8 mouse cellular contexts compared by ENCODE assay signal in the genomic region with DNA sequence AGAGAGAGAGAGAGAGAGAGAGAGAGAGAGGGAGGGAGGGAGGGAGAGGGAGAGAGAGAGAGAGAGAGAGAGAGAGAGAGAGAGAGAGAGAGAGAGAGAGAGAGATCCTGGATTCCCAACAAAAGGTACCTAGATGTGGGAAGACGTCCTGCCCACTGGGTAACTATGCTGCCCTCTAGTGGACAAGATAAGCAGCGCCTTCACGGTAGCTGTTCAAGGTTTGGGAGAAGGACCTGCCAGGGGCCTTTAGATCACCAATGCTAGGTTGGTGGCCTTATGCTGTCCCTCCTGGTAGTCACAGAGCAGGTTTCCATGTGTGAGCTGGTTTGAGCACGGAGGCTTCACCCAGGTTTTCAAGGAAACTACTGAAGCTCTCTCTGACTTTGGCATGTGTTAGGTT. TPM values are rescaled to one million over a fixed set of nuclear protein-coding genes. Genes with fewer than 3 reads are reported as not detected.
DNase-seq lines count a peak whose midpoint lies in the region; ATAC-seq and TF ChIP-seq lines count a peak whose summit lies in the region.
"Had no signal": no experiment of that assay in that cellular context is flagged by ENCODE, and none has a peak within 500 bp of the region (broad histone marks: within the 10 kb centered on the region; RNA-seq: fewer than 3 reads in every experiment).

No protein-coding gene starts in this region.

- H3K9me3 ChIP-seq in midbrain, embryonic 14.5 days (ENCODE audit: control insufficient read depth, low read length) = no peaks in the 10 kb centered on the region
- H3K9me3 ChIP-seq in midbrain, embryonic 13.5 days = no peaks in the 10 kb centered on the region
- no peaks in the 10 kb centered on the region for H3K9me3 ChIP-seq in kidney, postnatal 0 days (replicated peaks; ENCODE audit: low read length)
- H3K9me3 ChIP-seq in liver, embryonic 14.5 days (ENCODE audit: control insufficient read depth, low read length) = no peaks in the 10 kb centered on the region
- H3K9me3 ChIP-seq: heart, embryonic 15.5 days had no signal

- H3K4me2 ChIP-seq in midbrain, embryonic 14.5 days (ENCODE audit: low read length) = no peak overlapping the region
- no peak overlapping the region for H3K4me2 ChIP-seq in midbrain, embryonic 13.5 days (replicated peaks)
- H3K4me2 ChIP-seq in kidney, postnatal 0 days (ENCODE audit: low read length) = no peak overlapping the region
- H3K4me2 ChIP-seq in liver, embryonic 14.5 days (ENCODE audit: low read depth) = no peak overlapping the region
- H3K4me2 ChIP-seq: heart, embryonic 15.5 days had no signal

- H3K27ac ChIP-seq in midbrain, embryonic 14.5 days (replicated peaks; ENCODE audit: low read depth, low read length) = no peak overlapping the region
- no peak overlapping the region for H3K27ac ChIP-seq in midbrain, embryonic 13.5 days
- no peak overlapping the region for H3K27ac ChIP-seq in kidney, postnatal 0 days
- no peak overlapping the region for H3K27ac ChIP-seq in liver, embryonic 14.5 days
- H3K27ac ChIP-seq: heart, embryonic 15.5 days had no signal

- H3K4me1 ChIP-seq in midbrain, embryonic 14.5 days (ENCODE audit: control insufficient read depth, insufficient read depth, low read length) = 0 out of 2 replicates have a peak, but pooled peaks cover 9% of the 10 kb centered on the region
- H3K4me1 ChIP-seq in midbrain, embryonic 13.5 days (replicated peaks) = peaks cover 16% of the 10 kb centered on the region
- H3K4me1 ChIP-seq in kidney, postnatal 0 days (replicated peaks; ENCODE audit: insufficient read depth, low read length) = no peaks in the 10 kb centered on the region
- H3K4me1 ChIP-seq in liver, embryonic 14.5 days (replicated peaks; ENCODE audit: control insufficient read depth in 2 of 2, insufficient read depth in 2 of 2, low read length in 1 of 2) = no peaks in the 10 kb centered on the region

- peak; percentile 85 for TF ChIP-seq CTCF in kidney, postnatal 0 days (IDR thresholded peaks at IDR 0.05; ENCODE audit: low read depth)
- TF ChIP-seq CTCF in liver, embryonic 14.5 days (IDR thresholded peaks at IDR 0.05; ENCODE audit: low read depth) = peak; percentile 89

- no peak overlapping the region for H3K4me3 ChIP-seq in midbrain, embryonic 14.5 days (replicated peaks; ENCODE audit: low read depth, low read length)
- no peak overlapping the region for H3K4me3 ChIP-seq in midbrain, embryonic 13.5 days (replicated peaks)
- H3K4me3 ChIP-seq in kidney, postnatal 0 days (replicated peaks; ENCODE audit: low read depth, low read length) = no peak overlapping the region
- H3K4me3 ChIP-seq in liver, embryonic 14.5 days (ENCODE audit: insufficient read depth in 1 of 2, low read depth in 2 of 2, low read length in 2 of 2) = no peak overlapping the region
- H3K4me3 ChIP-seq: heart, embryonic 15.5 days had no signal

- no peaks in the 10 kb centered on the region for H3K36me3 ChIP-seq in midbrain, embryonic 14.5 days (ENCODE audit: control insufficient read depth, insufficient read depth, low read length)
- no peaks in the 10 kb centered on the region for H3K36me3 ChIP-seq in midbrain, embryonic 13.5 days
- no peaks in the 10 kb centered on the region for H3K36me3 ChIP-seq in kidney, postnatal 0 days (ENCODE audit: insufficient read depth, low read length)
- no peaks in the 10 kb centered on the region for H3K36me3 ChIP-seq in liver, embryonic 14.5 days (replicated peaks; ENCODE audit: control insufficient read depth, insufficient read depth, low read depth)
- H3K36me3 ChIP-seq: heart, embryonic 15.5 days had no signal

- DNase-seq in midbrain, embryonic 14.5 days = peak; percentile 88
- DNase-seq in adrenal gland, adult (ENCODE audit: inconsistent age in 2 of 2, low spot score in 1 of 2) = peak; percentile 29 to 77
- peak; percentile 83 to 88 for DNase-seq in cerebellum, postnatal 10 days
- DNase-seq in kidney, postnatal 0 days (ENCODE audit: low spot score) = peak; percentile 82
- peak in 2 of 3 experiments; percentile 14 to 15 for DNase-seq in liver, embryonic 14.5 days (ENCODE audit: low read depth in 3 of 3, low spot score in 3 of 3)
- DNase-seq in right cerebral cortex, postnatal 14 days = peak; percentile 54

- no peak overlapping the region for H3K9ac ChIP-seq in midbrain, embryonic 14.5 days (replicated peaks; ENCODE audit: low read length)
- no peak overlapping the region for H3K9ac ChIP-seq in midbrain, embryonic 13.5 days (replicated peaks)
- H3K9ac ChIP-seq in kidney, postnatal 0 days (ENCODE audit: low read depth, low read length) = no peak overlapping the region
- H3K9ac ChIP-seq in liver, embryonic 14.5 days (replicated peaks) = no peak overlapping the region
- H3K9ac ChIP-seq: heart, embryonic 15.5 days had no signal

- no peak for TF ChIP-seq EP300 in liver, embryonic 14.5 days (IDR thresholded peaks at IDR 0.05; ENCODE audit: low read depth)

- H3K27me3 ChIP-seq in midbrain, embryonic 14.5 days (ENCODE audit: control insufficient read depth, insufficient read depth, low read length) = peaks cover 19% of the 10 kb centered on the region
- peaks cover 33% of the 10 kb centered on the region for H3K27me3 ChIP-seq in midbrain, embryonic 13.5 days
- H3K27me3 ChIP-seq in kidney, postnatal 0 days (ENCODE audit: insufficient read depth, low read length) = 0 out of 2 replicates have a peak, but pooled peaks cover 3% of the 10 kb centered on the region
- H3K27me3 ChIP-seq in liver, embryonic 14.5 days (ENCODE audit: control insufficient read depth, insufficient read depth, low read length) = peaks cover 4% of the 10 kb centered on the region

- WGBS in midbrain, embryonic 14.5 days = 9% methylated on average over 4 of the region's 4 CpGs
- 6% methylated on average over 4 of the region's 4 CpGs for WGBS in midbrain, embryonic 13.5 days
- 5% methylated on average over 4 of the region's 4 CpGs for WGBS in kidney, postnatal 0 days
- 4% methylated on average over 4 of the region's 4 CpGs for WGBS in liver, embryonic 14.5 days (ENCODE audit: insufficient replicate concordance)

- no peak for ATAC-seq in midbrain, embryonic 14.5 days (ENCODE audit: low FRiP score, low TSS enrichment)
- ATAC-seq in midbrain, embryonic 13.5 days = no peak
- no peak for ATAC-seq in kidney, postnatal 0 days (replicated peaks; ENCODE audit: low FRiP score, low read depth)
- no peak for ATAC-seq in liver, embryonic 14.5 days (ENCODE audit: insufficient read depth)

RNA-seq across cellular contexts. Expression of gene Ttc34, which starts 39.4 kb away (rescaled TPM):
- 1.8 TPM in 2 replicates for polyA plus RNA-seq in midbrain, embryonic 14.5 days (2014; fragmentation: Nextera tagmentation; extraction: Ambion mirVana)
- 0.62 and 0.70 TPM in 2 replicates for polyA plus RNA-seq in midbrain, embryonic 13.5 days (2015; fragmentation: Nextera tagmentation; extraction: Ambion mirVana)
- 0.30 and 0.34 TPM in 2 replicates for polyA plus RNA-seq in kidney, postnatal 0 days (2015; fragmentation: Nextera tagmentation; extraction: Ambion mirVana)
- polyA plus RNA-seq in liver, embryonic 14.5 days (2012; rRNA removed) = not detected in 2 replicates
- 0.08 TPM in 1 of 2 replicates, not detected in the other for polyA plus RNA-seq in liver, embryonic 14.5 days (2014; fragmentation: Nextera tagmentation; extraction: Ambion mirVana)

Comparison
In these comparisons a context has a peak if more than half of its experiments do, and no peak if none do; other contexts are left out.
1. DNase-seq: peak in every context shown above with its lines; median percentile 88 in midbrain, embryonic 14.5 days; 86 in cerebellum, postnatal 10 days; 82 in kidney, postnatal 0 days; 54 in right cerebral cortex, postnatal 14 days; 53 in adrenal gland, adult; 14 in liver, embryonic 14.5 days.